Mouse (Mus musculus) midbrain, postnatal 0 days (tissue): ENCODE results near the gene Ttc21a. TPM values are rescaled to one million over a fixed set of nuclear protein-coding genes. Genes with fewer than 3 reads are reported as not detected.

Source experiments
- ATAC-seq: fragments of 200-750 bp; cut with Nextera tagmentation; 2 replicates; pipeline ENCODE4 v1.8.0; 2017; ENCODE audit warnings: moderate number of reproducible peaks, mild to moderate bottlenecking, moderate TSS enrichment, moderate library complexity; ENCODE audit not compliant: low FRiP score
- DNase-seq: peaks from one replicate; pipeline ENCODE4 v3.0.0-alpha.2; 2015; ENCODE audit warnings: low spot score
- H3K27ac ChIP-seq: fragments of 300-500 bp; sonication (generic); 2 replicates; pipeline ENCODE4 v1.5.1; 2014; ENCODE audit warnings: low read depth, mild to moderate bottlenecking, low read length, mixed read lengths
- H3K27me3 ChIP-seq: fragments of 300-500 bp; sonication (generic); 2 replicates; pipeline ENCODE4 v1.6.1; 2014; ENCODE audit warnings: low read length, control low read depth, mixed read lengths; ENCODE audit not compliant: insufficient read depth
- H3K36me3 ChIP-seq: fragments of 300-500 bp; sonication (generic); 2 replicates; pipeline ENCODE4 v1.6.1; 2014; ENCODE audit warnings: low read length, control low read depth, mixed read lengths; ENCODE audit not compliant: insufficient read depth
- H3K4me1 ChIP-seq: fragments of 300-500 bp; sonication (generic); 2 replicates; pipeline ENCODE4 v1.6.1; 2014; ENCODE audit warnings: mild to moderate bottlenecking, control low read depth, antibody characterized with exemption, low read length, mixed read lengths; ENCODE audit not compliant: insufficient read depth
- H3K4me2 ChIP-seq: fragments of 300-500 bp; sonication (generic); 2 replicates; pipeline ENCODE4 v1.6.1; 2014; ENCODE audit warnings: low read depth, mild to moderate bottlenecking, low read length, mixed read lengths; ENCODE audit not compliant: poor library complexity, severe bottlenecking
- H3K4me3 ChIP-seq: fragments of 300-500 bp; sonication (generic); 2 replicates; pipeline ENCODE4 v1.5.1; 2014; ENCODE audit warnings: low read depth, mild to moderate bottlenecking, low read length, moderate library complexity
- H3K9ac ChIP-seq: fragments of 300-500 bp; sonication (generic); replicated peaks from 2 replicates; pipeline ENCODE4 v1.6.1; 2014; ENCODE audit warnings: mild to moderate bottlenecking, low read length, moderate library complexity, mixed read lengths; ENCODE audit not compliant: poor library complexity, severe bottlenecking
- H3K9me3 ChIP-seq: fragments of 300-500 bp; sonication (generic); 2 replicates; pipeline ENCODE4 v1.6.1; 2016; ENCODE audit warnings: low read length, control low read depth
- CTCF ChIP-seq: IDR thresholded peaks from 2 replicates; pipeline ENCODE4 v1.5.1; 2016; ENCODE audit warnings: antibody characterized with exemption, mild to moderate bottlenecking
- WGBS: fragments of 180-500 bp; shearing (Covaris S2); extraction: QIAGEN DNeasy Blood & Tissue Kit; methylation state at CpG from one replicate; pipeline ENCODE4 v1.1.7; 2014; 5-methylcytosine and 5-hydroxymethylcytosine counted together
- polyA plus RNA-seq: library from polyadenylated mRNA; unstranded; fragments of >200 nt; fragmentation: Nextera tagmentation; extraction: Ambion mirVana; gene quantifications from 2 replicates; pipeline ENCODE4 v1.2.1, GENCODE M21; 2015
- total RNA-seq: library from RNA; depleted of rRNA; stranded (reverse); fragments of >200 nt; gene quantifications from 2 replicates; pipeline ENCODE4 v1.2.3, GENCODE M21; 2014

Ttc21a gene
- total and polyA plus RNA-seq, 2 experiments from 2014 or later = 1.4 to 4.6 TPM

DNA sequence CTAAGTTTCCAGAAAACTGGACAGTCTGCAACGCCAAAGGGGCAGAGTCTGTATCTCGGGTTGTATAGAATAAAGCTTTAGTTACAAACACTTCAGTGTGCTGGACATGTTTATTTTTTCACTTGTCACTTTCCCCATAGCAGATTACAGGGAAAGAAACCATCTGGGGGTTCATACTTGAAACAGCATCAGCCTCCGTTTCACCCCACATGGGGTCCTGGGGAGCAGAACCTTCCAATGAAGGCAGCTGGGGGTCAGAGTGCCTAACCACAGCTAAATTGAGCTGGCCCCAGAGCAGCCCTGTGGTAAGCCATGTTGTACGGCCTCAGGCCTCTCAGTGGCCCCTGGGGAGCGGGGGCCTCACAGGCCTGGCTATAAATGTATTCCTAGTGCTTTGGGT is 10.9 kb upstream of the Ttc21a start:
- no peak overlapping the region for H3K9ac ChIP-seq
- no peaks in the 10 kb centered on the region for H3K27me3 ChIP-seq
- WGBS = 85% methylated on average over 5 of the region's 5 CpGs
- DNase-seq (no peak), ATAC-seq (no peak)
- no peak overlapping the region for H3K4me2 ChIP-seq
- H3K9me3 ChIP-seq = no peaks in the 10 kb centered on the region
- H3K27ac ChIP-seq = no peak overlapping the region
- H3K4me3 ChIP-seq = no peak overlapping the region
- TF ChIP-seq CTCF = no peak
- H3K36me3 ChIP-seq = peaks cover 80% of the 10 kb centered on the region
- no peaks in the 10 kb centered on the region for H3K4me1 ChIP-seq

DNA sequence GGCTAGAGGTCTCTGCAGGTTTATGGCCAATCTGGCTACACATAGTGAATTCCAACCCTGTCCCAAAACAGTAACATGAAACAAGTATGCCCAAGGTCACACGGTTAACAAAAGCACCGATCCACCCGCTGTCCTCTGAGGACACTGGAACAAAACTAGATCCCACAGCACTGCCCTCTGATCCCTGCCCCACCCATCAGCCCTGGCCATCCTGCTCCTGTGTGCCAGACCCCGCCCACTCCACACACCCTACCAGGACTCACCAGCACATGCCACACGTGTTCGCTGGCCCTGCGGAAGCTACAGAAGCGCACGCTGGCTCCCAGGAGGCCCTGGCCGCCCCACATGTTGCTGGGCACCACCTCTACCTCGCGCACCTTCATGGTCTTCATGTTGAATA is 5.0 kb upstream of the Ttc21a start:
- TF ChIP-seq CTCF = no peak
- Histone ChIP-seq H3K27ac (no peak overlapping the region), H3K4me1 (0 out of 2 replicates have a peak, but pooled peaks cover 4% of the 10 kb centered on the region), H3K9me3 (no peaks in the 10 kb centered on the region), H3K36me3 (peaks cover 40% of the 10 kb centered on the region), H3K9ac (no peak overlapping the region), H3K27me3 (no peaks in the 10 kb centered on the region), H3K4me2 (no peak overlapping the region), H3K4me3 (no peak overlapping the region)
- ATAC-seq (no peak), DNase-seq (no peak)
- WGBS = 90% methylated on average over 12 of the region's 12 CpGs

DNA sequence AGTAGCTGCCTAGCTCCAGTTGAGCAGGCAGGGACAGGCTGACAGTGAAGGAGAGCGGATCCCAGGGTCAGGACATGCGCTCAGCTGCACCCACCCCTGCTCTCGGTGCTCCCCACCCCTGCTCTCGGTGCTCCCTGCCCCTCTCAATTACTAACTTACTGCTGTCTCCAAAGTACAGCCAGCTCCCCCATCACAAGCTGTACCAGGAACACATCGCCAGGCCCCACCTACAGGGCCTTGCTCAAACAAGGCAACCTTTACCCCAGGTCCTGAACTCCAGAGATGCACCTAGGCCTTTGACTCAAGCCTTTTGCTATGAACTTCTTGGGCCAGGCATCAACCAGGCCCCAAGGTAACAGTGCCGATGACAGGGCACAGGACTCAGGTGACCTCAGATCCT is 3.7 kb upstream of the Ttc21a start:
- no peak for DNase-seq
- no peak overlapping the region for H3K27ac ChIP-seq
- WGBS = 94% methylated on average over 6 of the region's 6 CpGs

DNA sequence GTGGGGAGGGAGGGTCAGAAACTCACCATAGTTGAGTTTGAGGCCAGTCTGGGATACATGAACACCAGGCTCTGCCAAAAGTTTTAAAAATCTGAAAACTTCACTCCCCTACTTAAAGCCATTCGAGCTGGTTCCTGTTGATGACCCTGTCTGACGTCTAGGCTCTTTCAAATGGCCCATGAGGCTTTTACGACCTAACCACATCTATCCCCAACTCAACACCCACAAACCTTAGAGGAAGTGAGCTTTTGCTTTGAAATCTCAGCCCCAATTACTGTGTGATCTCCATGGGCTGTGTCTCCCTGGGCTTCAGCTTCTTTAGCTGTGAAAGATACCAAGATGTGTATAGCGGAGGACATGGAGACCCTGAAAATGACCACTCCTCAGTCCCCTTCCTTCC is 1.1 kb downstream of the Ttc21a start:
- Histone ChIP-seq H3K4me3 (no peak overlapping the region), H3K27ac (no peak overlapping the region), H3K27me3 (no peaks in the 10 kb centered on the region), H3K9me3 (no peaks in the 10 kb centered on the region), H3K9ac (no peak overlapping the region), H3K36me3 (no peaks in the 10 kb centered on the region), H3K4me1 (0 out of 2 replicates have a peak, but pooled peaks cover 7% of the 10 kb centered on the region), H3K4me2 (no peak overlapping the region)
- DNase-seq = no peak
- TF ChIP-seq CTCF = no peak
- no peak for ATAC-seq
- WGBS = 86% methylated on average over 4 of the region's 4 CpGs

More for the DNA sequence above, 3.7 kb upstream of the Ttc21a start:
- TF ChIP-seq CTCF = no peak
- Histone ChIP-seq H3K4me3 (no peak overlapping the region), H3K4me2 (no peak overlapping the region), H3K4me1 (0 out of 2 replicates have a peak, but pooled peaks cover 7% of the 10 kb centered on the region), H3K36me3 (peaks cover 27% of the 10 kb centered on the region), H3K27me3 (no peaks in the 10 kb centered on the region), H3K9ac (no peak overlapping the region), H3K9me3 (no peaks in the 10 kb centered on the region)
- ATAC-seq = no peak

DNA sequence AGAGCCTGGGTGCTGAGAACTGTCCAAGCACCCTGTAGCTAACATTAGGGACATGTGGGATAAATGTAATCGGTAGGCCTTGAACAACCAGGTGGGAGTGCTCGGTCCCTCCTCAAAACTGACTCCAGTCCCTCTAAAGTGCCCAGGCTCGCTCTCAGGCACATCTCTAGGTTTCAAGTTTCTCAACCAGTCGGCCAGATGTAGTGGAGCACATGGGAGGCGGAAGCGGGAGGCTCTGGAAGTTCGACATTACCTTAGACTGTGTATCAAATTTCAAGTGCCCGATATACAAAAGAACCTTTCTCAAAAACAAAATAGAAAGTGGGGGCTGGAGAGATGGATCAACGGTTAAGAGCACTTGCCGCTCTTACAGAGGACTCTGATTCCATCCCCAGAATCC is 2.2 kb downstream of the Ttc21a start:
- Histone ChIP-seq H3K9ac (no peak overlapping the region), H3K4me3 (no peak overlapping the region), H3K4me1 (0 out of 2 replicates have a peak, but pooled peaks cover 7% of the 10 kb centered on the region), H3K9me3 (no peaks in the 10 kb centered on the region), H3K36me3 (no peaks in the 10 kb centered on the region), H3K27ac (no peak overlapping the region), H3K27me3 (no peaks in the 10 kb centered on the region), H3K4me2 (no peak overlapping the region)
- DNase-seq (no peak), ATAC-seq (no peak)
- TF ChIP-seq CTCF = no peak
- 80% methylated on average over 10 of the region's 10 CpGs for WGBS

DNA sequence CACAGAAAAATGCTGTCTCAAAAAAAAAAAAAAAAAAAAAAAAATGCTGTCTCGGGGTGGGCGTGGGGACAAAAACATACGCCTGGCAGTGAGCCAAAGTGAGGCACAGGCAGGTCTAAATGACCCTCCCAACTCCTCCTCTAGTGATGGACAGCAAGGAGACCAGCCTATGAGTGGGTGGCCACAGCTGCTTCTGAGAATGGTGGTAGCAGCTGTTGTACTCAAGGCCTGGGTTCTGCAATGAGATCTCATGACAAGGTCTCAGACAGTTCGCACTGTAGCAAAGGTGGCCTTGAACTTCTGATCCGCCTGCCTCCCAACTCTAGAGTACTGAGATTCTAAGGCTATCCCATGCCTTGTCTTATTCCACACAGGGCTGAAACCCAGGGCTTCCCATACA is 4.0 kb downstream of the Ttc21a start:
- ATAC-seq (no peak), DNase-seq (no peak)
- no peak overlapping the region for H3K27ac ChIP-seq
- no peak for TF ChIP-seq CTCF
- H3K9ac ChIP-seq = no peak overlapping the region
- no peaks in the 10 kb centered on the region for H3K36me3 ChIP-seq
- no peaks in the 10 kb centered on the region for H3K27me3 ChIP-seq
- 0 out of 2 replicates have a peak, but pooled peaks cover 3% of the 10 kb centered on the region for H3K4me1 ChIP-seq
- H3K4me3 ChIP-seq = no peak overlapping the region
- 89% methylated on average over 5 of the region's 5 CpGs for WGBS
- no peak overlapping the region for H3K4me2 ChIP-seq
- no peaks in the 10 kb centered on the region for H3K9me3 ChIP-seq
